Mouse (Mus musculus) lung, embryonic 14.5 days (tissue): ENCODE measurements around the gene Slc9a3r2. TPM values are rescaled to one million over a fixed set of nuclear protein-coding genes. Genes with fewer than 3 reads are reported as not detected.
A peak's percentile ranks its signal among the peaks of the same experiment; 100 is the strongest.

Experiments
- ATAC-seq: fragments of 200-750 bp; cut with Nextera tagmentation; 2 replicates; pipeline ENCODE4 v1.8.0; 2017; ENCODE audit warnings: mild to moderate bottlenecking, moderate TSS enrichment, moderate library complexity; ENCODE audit not compliant: insufficient read depth
- DNase-seq: peaks from one replicate; pipeline ENCODE4 v3.0.0-alpha.2; 2015
- H3K27ac ChIP-seq: fragments of 300-500 bp; sonication (generic); 2 replicates; pipeline ENCODE4 v1.5.1; 2014; ENCODE audit warnings: low read depth, mild to moderate bottlenecking, moderate library complexity
- H3K27me3 ChIP-seq: fragments of 300-500 bp; sonication (generic); 2 replicates; pipeline ENCODE4 v1.6.1; 2014; ENCODE audit warnings: low read length, control low read depth; ENCODE audit not compliant: insufficient read depth
- H3K36me3 ChIP-seq: fragments of 300-500 bp; sonication (generic); 2 replicates; pipeline ENCODE4 v1.6.1; 2014; ENCODE audit warnings: control low read depth; ENCODE audit not compliant: insufficient read depth
- H3K4me1 ChIP-seq: fragments of 300-500 bp; sonication (generic); 2 replicates; pipeline ENCODE4 v1.6.1; 2014; ENCODE audit warnings: antibody characterized with exemption, control low read depth; ENCODE audit not compliant: insufficient read depth
- H3K4me2 ChIP-seq: fragments of 300-500 bp; sonication (generic); 2 replicates; pipeline ENCODE4 v1.6.1; 2014; ENCODE audit warnings: mild to moderate bottlenecking
- H3K4me3 ChIP-seq: fragments of 300-500 bp; sonication (generic); 2 replicates; pipeline ENCODE4 v1.5.1; 2014; ENCODE audit warnings: low read depth, low read length
- H3K9ac ChIP-seq: fragments of 300-500 bp; sonication (generic); 2 replicates; pipeline ENCODE4 v1.6.1; 2014
- H3K9me3 ChIP-seq: fragments of 300-500 bp; sonication (generic); 2 replicates; pipeline ENCODE4 v1.6.1; 2016; ENCODE audit warnings: low read depth, low read length, control low read depth
- CTCF ChIP-seq: IDR thresholded peaks from 2 replicates; pipeline ENCODE4 v1.5.1; 2016; ENCODE audit warnings: antibody characterized with exemption, low read depth
- WGBS: fragments of 180-500 bp; shearing (Covaris S2); extraction: QIAGEN DNeasy Blood & Tissue Kit; methylation state at CpG from one replicate; pipeline ENCODE4 v1.1.7; 2014; 5-methylcytosine and 5-hydroxymethylcytosine counted together
- polyA plus RNA-seq: library from polyadenylated mRNA; unstranded; fragments of >200 nt; fragmentation: Nextera tagmentation; extraction: Ambion mirVana; gene quantifications from 2 replicates; pipeline ENCODE4 v1.2.1, GENCODE M21; 2014

Gene Slc9a3r2
- polyA plus RNA-seq: 67.8 and 68.3 TPM in 2 replicates

GRCm38 (mm10) chr17:24650070-24650616 lies at the start of gene Slc9a3r2:
Slc9a3r2 (minus strand) TSS chr17:24650327.
- H3K9me3 ChIP-seq: no peaks in the 10 kb centered on the region
- peak within 1 kb of the TSS; percentile 84 for H3K9ac ChIP-seq
- peak within 1 kb of the TSS; percentile 74 for H3K4me3 ChIP-seq
- TF ChIP-seq CTCF: no peak
- peak within 1 kb of the TSS; percentile 50; the same call in 1 of the 2 replicates for H3K27ac ChIP-seq
- ATAC-seq (peak; percentile 79), DNase-seq (peak; percentile 75)
- no peaks in the 10 kb centered on the region for H3K27me3 ChIP-seq
- 0 out of 2 replicates have a peak, but pooled peaks cover 2% of the 10 kb centered on the region for H3K36me3 ChIP-seq
- WGBS: under 1% methylated on average over 41 of the region's 41 CpGs
- H3K4me1 ChIP-seq: peaks cover 9% of the 10 kb centered on the region; the same call in 1 of the 2 replicates
- peak within 1 kb of the TSS; percentile 99 for H3K4me2 ChIP-seq

- no peaks in the 10 kb centered on the region for H3K9me3 ChIP-seq
- no peak overlapping the region for H3K9ac ChIP-seq
- peaks cover 13% of the 10 kb centered on the region for H3K4me1 ChIP-seq
- no peak overlapping the region for H3K27ac ChIP-seq
- peaks cover 46% of the 10 kb centered on the region for H3K36me3 ChIP-seq
- ATAC-seq (no peak), DNase-seq (no peak)
- TF ChIP-seq CTCF: no peak
- no peak overlapping the region for H3K4me2 ChIP-seq
- H3K27me3 ChIP-seq: no peaks in the 10 kb centered on the region
- 75% methylated on average over 2 of the region's 2 CpGs for WGBS
- H3K4me3 ChIP-seq: no peak overlapping the region
Measured at GRCm38 (mm10) chr17:24699473-24699872, 49.3 kb upstream of the Slc9a3r2 start.

- WGBS: 57% methylated on average over 9 of the region's 9 CpGs
- H3K4me3 ChIP-seq: no peak overlapping the region
- DNase-seq (no peak), ATAC-seq (no peak)
- peak overlapping the region; percentile 89 for H3K27ac ChIP-seq
- no peaks in the 10 kb centered on the region for H3K9me3 ChIP-seq
- no peak overlapping the region for H3K9ac ChIP-seq
- no peak for TF ChIP-seq CTCF
- no peaks in the 10 kb centered on the region for H3K27me3 ChIP-seq
- peaks cover 13% of the 10 kb centered on the region for H3K4me1 ChIP-seq
- peak overlapping the region; percentile 5 for H3K4me2 ChIP-seq
- H3K36me3 ChIP-seq: peaks cover 44% of the 10 kb centered on the region
Measured at GRCm38 (mm10) chr17:24698715-24699114, 48.6 kb upstream of the Slc9a3r2 start.

- H3K4me1 ChIP-seq: peaks cover 13% of the 10 kb centered on the region
- peak overlapping the region; percentile 89; the same call in 1 of the 2 replicates for H3K27ac ChIP-seq
- peak; percentile 64 for DNase-seq
- H3K4me2 ChIP-seq: peak overlapping the region; percentile 5
- H3K9ac ChIP-seq: no peak overlapping the region
- no peak overlapping the region for H3K4me3 ChIP-seq
- 0 out of 2 replicates have a peak, but pooled peaks have one; percentile 7 for ATAC-seq
- peaks cover 46% of the 10 kb centered on the region for H3K36me3 ChIP-seq
- no peak for TF ChIP-seq CTCF
- 19% methylated on average over 5 of the region's 5 CpGs for WGBS
- H3K9me3 ChIP-seq: no peaks in the 10 kb centered on the region
- no peaks in the 10 kb centered on the region for H3K27me3 ChIP-seq
Measured at GRCm38 (mm10) chr17:24697985-24698384, 47.9 kb upstream of the Slc9a3r2 start.

- Histone ChIP-seq H3K4me1 (peaks cover 13% of the 10 kb centered on the region), H3K9ac (peak within 1 kb of the TSS; percentile 82), H3K27me3 (0 out of 2 replicates have a peak, but pooled peaks cover 2% of the 10 kb centered on the region), H3K36me3 (peaks cover 38% of the 10 kb centered on the region), H3K9me3 (no peaks in the 10 kb centered on the region), H3K4me2 (peak within 1 kb of the TSS; percentile 83), H3K4me3 (peak within 1 kb of the TSS; percentile 84), H3K27ac (peak within 1 kb of the TSS; percentile 89)
- TF ChIP-seq CTCF: no peak
- DNase-seq (peak; percentile 93), ATAC-seq (peak; percentile 92)
- WGBS: under 1% methylated on average over 54 of the region's 76 CpGs
Measured at GRCm38 (mm10) chr17:24696011-24696697, 46.0 kb upstream of the Slc9a3r2 start, which contains the start of the genes Gfer and Noxo1. Gfer (minus strand) TSS chr17:24696156. Noxo1 (plus strand) TSS chr17:24696234.

GRCm38 (mm10) chr17:24695326-24696010 lies 45.3 kb upstream of the Slc9a3r2 start:
- DNase-seq (peak; percentile 8), ATAC-seq (peak; percentile 20)
- 5% methylated on average over 51 of the region's 51 CpGs for WGBS
- H3K4me1 ChIP-seq: peaks cover 13% of the 10 kb centered on the region
- H3K27me3 ChIP-seq: peaks cover 9% of the 10 kb centered on the region
- peak overlapping the region; percentile 89 for H3K27ac ChIP-seq
- no peaks in the 10 kb centered on the region for H3K9me3 ChIP-seq
- no peak for TF ChIP-seq CTCF
- peak overlapping the region; percentile 83 for H3K4me2 ChIP-seq
- peaks cover 31% of the 10 kb centered on the region for H3K36me3 ChIP-seq
- peak overlapping the region; percentile 82 for H3K9ac ChIP-seq
- H3K4me3 ChIP-seq: peak overlapping the region; percentile 84
